Mouse (Mus musculus) heart, embryonic 14.5 days (tissue): ENCODE data around the gene Zfp414. TPM values are rescaled to one million over a fixed set of nuclear protein-coding genes. Genes with fewer than 3 reads are reported as not detected.

Experiments
- polyA plus RNA-seq: library from polyadenylated mRNA; unstranded; fragments of >200 nt; fragmentation: Nextera tagmentation; extraction: Ambion mirVana; gene quantifications from 2 replicates; pipeline ENCODE4 v1.2.1, GENCODE M21; 2014

Gene Zfp414
- polyA plus RNA-seq, 1 experiment from 2014 or later: 51.5 TPM

Other genes starting within 250 kb of the Zfp414 start
- gene Zfp101, start 234.4 kb upstream of the Zfp414 start, polyA plus RNA-seq: 7.3 and 7.8 TPM in 2 replicates
- not detected in 2 replicates for gene Actl9, start 196.2 kb upstream of the Zfp414 start, polyA plus RNA-seq
- gene Adamts10, start 104.9 kb upstream of the Zfp414 start, polyA plus RNA-seq: 28.9 and 32.7 TPM in 2 replicates
- gene Myo1f, start 73.4 kb upstream of the Zfp414 start, polyA plus RNA-seq: 2.1 and 4.0 TPM in 2 replicates
- 0.49 and 0.69 TPM in 2 replicates for gene Pram1, start 9.0 kb downstream of the Zfp414 start, polyA plus RNA-seq
- 185 and 197 TPM in 2 replicates for gene Hnrnpm, start 57.8 kb downstream of the Zfp414 start, polyA plus RNA-seq
- 71.0 and 85.3 TPM in 2 replicates for gene March2, start 89.6 kb downstream of the Zfp414 start, polyA plus RNA-seq
- gene Rab11b, start 131.4 kb downstream of the Zfp414 start, polyA plus RNA-seq: 300 and 314 TPM in 2 replicates
- gene Angptl4, start 152.7 kb downstream of the Zfp414 start, polyA plus RNA-seq: 13.5 and 16.4 TPM in 2 replicates
- 53.8 and 54.2 TPM in 2 replicates for gene Kank3, start 181.4 kb downstream of the Zfp414 start, polyA plus RNA-seq
- 653 and 768 TPM in 2 replicates for gene Rps28, start 195.5 kb downstream of the Zfp414 start, polyA plus RNA-seq
- 628 and 707 TPM in 2 replicates for gene Ndufa7, start 195.5 kb downstream of the Zfp414 start, polyA plus RNA-seq
- gene Cd320, start 214.0 kb downstream of the Zfp414 start, polyA plus RNA-seq: 43.5 and 49.2 TPM in 2 replicates
- not detected in 2 replicates for gene Gm7029, start 244.7 kb downstream of the Zfp414 start, polyA plus RNA-seq